In the genomic region with DNA sequence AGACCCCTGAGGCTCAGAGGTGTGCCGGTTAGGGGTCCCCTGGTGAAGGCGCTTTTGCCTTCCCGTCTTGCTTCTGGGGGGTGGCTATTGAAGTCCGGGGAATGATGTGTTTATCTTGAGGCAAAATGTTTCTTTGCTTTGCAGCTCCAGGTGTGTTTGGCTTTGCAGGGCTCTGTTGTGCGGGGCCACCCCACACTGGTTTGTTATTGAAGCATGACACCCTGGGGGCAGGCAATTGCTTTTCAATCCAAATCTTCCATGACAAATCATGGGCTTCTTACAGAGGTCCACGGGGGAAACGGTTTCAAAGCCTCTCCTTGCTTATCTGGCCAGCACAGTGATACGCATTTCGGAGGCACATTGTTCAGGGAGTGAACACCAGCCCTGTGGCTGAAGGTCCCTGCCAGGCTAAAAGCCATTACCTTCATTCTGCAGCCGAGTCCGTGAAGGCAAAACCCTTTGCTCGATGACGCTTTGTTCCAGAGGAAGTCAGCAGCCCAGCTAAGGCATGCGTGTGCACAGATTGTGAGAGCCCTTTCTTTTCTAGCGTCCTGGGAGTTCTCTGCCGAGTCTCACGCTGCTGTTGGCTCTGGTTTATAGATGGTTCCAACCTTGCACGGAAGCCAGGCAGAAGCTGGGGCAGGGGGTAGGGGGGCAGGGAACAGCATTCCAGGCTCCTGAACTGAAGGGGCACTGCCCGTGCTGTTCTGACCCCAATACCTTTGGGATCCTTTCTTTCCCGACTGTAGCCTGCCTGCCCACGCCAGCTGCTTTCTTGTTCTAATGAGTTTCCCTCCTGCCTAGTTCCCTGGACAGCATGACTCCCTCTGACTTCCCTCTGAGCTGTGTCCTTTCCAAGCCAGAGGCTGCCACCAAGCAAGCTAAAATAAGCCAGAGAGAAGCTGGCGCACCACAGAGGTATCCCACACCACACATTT, we compare ENCODE assay signal across 8 mouse cellular contexts.
DNase-seq lines count a peak whose midpoint lies in the region; ATAC-seq and TF ChIP-seq lines count a peak whose summit lies in the region.

No protein-coding gene starts in this region.

- no peak overlapping the region; the same call in 1 of the 2 replicates for H3K4me3 ChIP-seq in kidney, embryonic 14.5 days (ENCODE audit: low read length)
- H3K4me3 ChIP-seq in kidney, adult 2 months (ENCODE audit: insufficient read depth, low read depth, low read length) = no peak overlapping the region
- peak overlapping the region; percentile 17 to 22 for H3K4me3 ChIP-seq in heart, embryonic 14.5 days (ENCODE audit: control insufficient read depth in 1 of 2, insufficient read depth in 1 of 2, low read depth in 1 of 2, low read length in 2 of 2)
- H3K4me3 ChIP-seq in liver, embryonic 15.5 days (replicated peaks) = no peak overlapping the region

- H3K27ac ChIP-seq in kidney, embryonic 14.5 days (ENCODE audit: low read depth, low read length) = peak overlapping the region; percentile 55; the same call in 1 of the 2 replicates
- no peak overlapping the region for H3K27ac ChIP-seq in kidney, adult 2 months (ENCODE audit: insufficient read depth, low read depth, low read length)
- H3K27ac ChIP-seq in heart, embryonic 14.5 days (replicated peaks in 1 of 2; ENCODE audit: control insufficient read depth in 1 of 2, insufficient read depth in 1 of 2, low read depth in 2 of 2, low read length in 2 of 2) = peak overlapping the region; percentile 72 to 91
- H3K27ac ChIP-seq in liver, embryonic 15.5 days (replicated peaks) = no peak overlapping the region

- no peaks in the 10 kb centered on the region for H3K36me3 ChIP-seq in kidney, embryonic 14.5 days (ENCODE audit: control insufficient read depth, insufficient read depth, low read length)
- no peaks in the 10 kb centered on the region for H3K36me3 ChIP-seq in kidney, adult 2 months (ENCODE audit: control insufficient read depth, insufficient read depth, low read length)
- H3K36me3 ChIP-seq in heart, embryonic 14.5 days (ENCODE audit: control insufficient read depth, insufficient read depth, low read length) = no peaks in the 10 kb centered on the region
- H3K36me3 ChIP-seq in liver, embryonic 15.5 days (replicated peaks) = no peaks in the 10 kb centered on the region

- 21% methylated on average over 22 of the region's 22 CpGs for WGBS in kidney, embryonic 14.5 days
- 30% methylated on average over 22 of the region's 22 CpGs for WGBS in kidney, adult 2 months
- 16% methylated on average over 22 of the region's 22 CpGs for WGBS in heart, embryonic 14.5 days
- WGBS in liver, embryonic 15.5 days (ENCODE audit: insufficient replicate concordance) = 46% methylated on average over 22 of the region's 22 CpGs

- ATAC-seq in kidney, embryonic 14.5 days (ENCODE audit: low FRiP score, low TSS enrichment) = 0 out of 2 replicates have a peak, but pooled peaks have one; percentile 36
- peak; percentile 52 for ATAC-seq in heart, embryonic 14.5 days (ENCODE audit: insufficient number of reproducible peaks, insufficient read depth, low FRiP score, low read depth)
- no peak for ATAC-seq in liver, embryonic 15.5 days (ENCODE audit: insufficient read depth)
- no peak for ATAC-seq in monocyte, adult 5-6 weeks (replicated peaks; ENCODE audit: insufficient number of reproducible peaks, low FRiP score, low TSS enrichment, poor library complexity, severe bottlenecking)

- no peaks in the 10 kb centered on the region for H3K27me3 ChIP-seq in kidney, embryonic 14.5 days (ENCODE audit: control insufficient read depth, insufficient read depth, low read length)
- no peaks in the 10 kb centered on the region for H3K27me3 ChIP-seq in kidney, adult 2 months (replicated peaks; ENCODE audit: control insufficient read depth, insufficient read depth, low read length)
- H3K27me3 ChIP-seq in heart, embryonic 14.5 days (ENCODE audit: control insufficient read depth, insufficient read depth, low read length) = no peaks in the 10 kb centered on the region
- H3K27me3 ChIP-seq in liver, embryonic 15.5 days = peaks cover 3% of the 10 kb centered on the region; the same call in 1 of the 2 replicates

- peaks cover 25% of the 10 kb centered on the region for H3K4me1 ChIP-seq in kidney, embryonic 14.5 days (ENCODE audit: control insufficient read depth, insufficient read depth, low read length)
- H3K4me1 ChIP-seq in kidney, adult 2 months (ENCODE audit: control insufficient read depth, insufficient read depth, low read length) = no peaks in the 10 kb centered on the region
- peaks cover 20% of the 10 kb centered on the region in 2 experiments for H3K4me1 ChIP-seq in heart, embryonic 14.5 days (ENCODE audit: control insufficient read depth in 2 of 2, insufficient read depth in 2 of 2, low read length in 2 of 2)
- H3K4me1 ChIP-seq in liver, embryonic 15.5 days (replicated peaks) = no peaks in the 10 kb centered on the region

- no peak for TF ChIP-seq CTCF in kidney, adult 2 months (conservative IDR thresholded peaks at IDR 0.05; ENCODE audit: insufficient read depth, insufficient read length, low read depth, low read length)

- H3K9me3 ChIP-seq in kidney, embryonic 14.5 days (ENCODE audit: control insufficient read depth, low read length) = no peaks in the 10 kb centered on the region; the same call in 1 of the 2 replicates
- H3K9me3 ChIP-seq in heart, embryonic 14.5 days (ENCODE audit: control insufficient read depth, low read length) = no peaks in the 10 kb centered on the region
- no peaks in the 10 kb centered on the region for H3K9me3 ChIP-seq in liver, embryonic 15.5 days (replicated peaks)

- H3K4me2 ChIP-seq in kidney, embryonic 14.5 days (replicated peaks; ENCODE audit: low read depth, low read length) = peak overlapping the region; percentile 38
- peak overlapping the region; percentile 65 for H3K4me2 ChIP-seq in heart, embryonic 14.5 days (ENCODE audit: low read length)
- peak overlapping the region; percentile 5; the same call in 1 of the 2 replicates for H3K4me2 ChIP-seq in liver, embryonic 15.5 days

- no peak for DNase-seq in kidney, adult 2 months
- peak; percentile 65 for DNase-seq in embryo, embryonic 11 days
- DNase-seq in MN1 (ENCODE audit: low spot score) = no peak
- no peak for DNase-seq in yolk sac, embryonic 10.5 days (ENCODE audit: low spot score)

- TF ChIP-seq POLR2A in kidney, adult 2 months (IDR thresholded peaks at IDR 0.05; ENCODE audit: low read depth, low read length) = no peak

- peak overlapping the region; percentile 42; the same call in 1 of the 2 replicates for H3K9ac ChIP-seq in kidney, embryonic 14.5 days (ENCODE audit: low read depth, low read length)
- H3K9ac ChIP-seq in heart, embryonic 14.5 days (ENCODE audit: low read length) = peak overlapping the region; percentile 70
- no peak overlapping the region for H3K9ac ChIP-seq in liver, embryonic 15.5 days

Comparison
In these comparisons a context has a peak if more than half of its experiments do, and no peak if none do; other contexts are left out.
1. H3K27ac ChIP-seq: peak in kidney, embryonic 14.5 days (single experiment) and heart, embryonic 14.5 days (2 of 2); none in kidney, adult 2 months (single experiment) and liver, embryonic 15.5 days (single experiment).
2. ATAC-seq: peak in kidney, embryonic 14.5 days (single experiment) and heart, embryonic 14.5 days (single experiment); none in liver, embryonic 15.5 days (single experiment) and monocyte, adult 5-6 weeks (single experiment).
3. H3K4me2 ChIP-seq: peak in every context shown above with its lines; median percentile 65 in heart, embryonic 14.5 days; 38 in kidney, embryonic 14.5 days; 5 in liver, embryonic 15.5 days.
4. H3K4me3 ChIP-seq: peak in heart, embryonic 14.5 days (2 of 2); none in kidney, embryonic 14.5 days (single experiment), kidney, adult 2 months (single experiment) and liver, embryonic 15.5 days (single experiment).